Mouse (Mus musculus): ENCODE data around the gene Arpc4. TPM values are rescaled to one million over a fixed set of nuclear protein-coding genes. Genes with fewer than 3 reads are reported as not detected.

Gene Arpc4
- polyA plus RNA-seq, 1 experiment from 2014 or later, result 232 TPM

DNA sequence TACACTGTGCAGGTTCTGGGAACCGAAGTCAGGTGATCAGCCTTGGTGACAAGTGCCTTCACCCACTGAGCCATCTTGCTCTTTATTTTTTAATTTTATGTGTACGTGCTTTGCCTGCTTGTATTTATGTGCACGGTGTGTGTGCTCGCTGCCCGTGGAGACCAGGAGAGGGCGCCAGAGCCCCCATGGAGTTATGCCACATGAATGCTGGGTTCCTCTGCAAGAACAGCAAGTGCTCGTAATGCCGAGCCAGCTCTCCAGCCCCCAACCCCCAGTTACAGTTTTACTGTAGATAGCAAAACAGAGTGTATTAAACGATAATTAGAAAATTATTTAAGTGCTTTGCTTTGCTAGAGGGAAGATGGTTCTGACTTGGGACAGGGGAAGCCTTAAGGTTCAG is 28.8 kb downstream of the Arpc4 start:
- H3K27ac ChIP-seq, result no peak overlapping the region
- no peaks in the 10 kb centered on the region for H3K27me3 ChIP-seq
- no peaks in the 10 kb centered on the region for H3K4me1 ChIP-seq (replicated peaks)
- no peak overlapping the region for H3K4me3 ChIP-seq
- no peak for ATAC-seq (replicated peaks; ENCODE audit: insufficient number of reproducible peaks, insufficient read depth, low FRiP score, low read depth)
- H3K9ac ChIP-seq, result no peak overlapping the region
- 76% methylated on average over 9 of the region's 9 CpGs for WGBS
- H3K36me3 ChIP-seq, result no peaks in the 10 kb centered on the region
- H3K9me3 ChIP-seq (replicated peaks), result no peaks in the 10 kb centered on the region
- no peak overlapping the region for H3K4me2 ChIP-seq

DNA sequence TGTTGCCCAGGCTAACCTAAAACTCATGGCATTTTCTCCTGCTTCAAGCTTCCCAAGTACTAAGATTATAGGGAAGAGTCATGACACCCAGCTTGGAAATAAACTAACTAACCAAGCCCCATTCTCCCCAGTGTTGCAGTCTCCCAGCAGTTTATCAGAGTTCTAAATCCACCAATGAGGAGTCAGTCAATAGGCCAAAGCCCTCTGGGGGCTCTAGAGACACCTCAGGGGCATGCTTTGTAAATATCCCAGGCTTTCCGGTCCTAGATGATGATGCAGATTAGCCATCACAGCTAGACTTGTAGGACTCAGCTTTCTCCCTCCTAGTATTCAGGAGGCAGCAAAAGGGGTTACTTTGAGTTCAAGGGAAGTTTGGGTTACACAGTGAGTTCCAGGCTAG is 32.1 kb downstream of the Arpc4 start:
- Histone ChIP-seq H3K4me2 (no peak overlapping the region), H3K9ac (no peak overlapping the region), H3K27me3 (no peaks in the 10 kb centered on the region), H3K4me3 (no peak overlapping the region), H3K36me3 (no peaks in the 10 kb centered on the region), H3K4me1 (replicated peaks) (no peaks in the 10 kb centered on the region), H3K27ac (no peak overlapping the region), H3K9me3 (replicated peaks) (no peaks in the 10 kb centered on the region)
- no peak for ATAC-seq (replicated peaks; ENCODE audit: insufficient number of reproducible peaks, insufficient read depth, low FRiP score, low read depth)
- 77% methylated on average over 1 of the region's 1 CpGs for WGBS

DNA sequence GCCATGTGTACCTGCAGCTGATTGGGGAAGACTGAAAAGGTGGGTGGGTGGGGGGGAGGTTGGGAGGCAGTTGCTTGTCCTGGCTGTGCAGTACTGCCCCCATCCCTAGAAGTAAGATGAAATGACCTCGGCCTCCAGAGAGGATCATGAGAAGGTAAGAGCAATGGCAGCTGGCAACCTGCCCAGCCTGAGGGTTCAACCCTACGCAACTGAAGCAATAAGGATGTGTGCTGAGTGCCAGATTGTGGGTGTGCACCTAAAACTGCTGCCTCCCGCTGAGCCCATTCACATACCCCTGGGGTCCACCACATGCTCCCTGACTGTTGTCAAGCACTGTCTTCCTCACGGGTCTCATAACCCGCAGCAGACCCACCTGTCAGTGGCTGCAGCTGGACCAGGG is 38.5 kb downstream of the Arpc4 start:
- Histone ChIP-seq H3K9me3 (replicated peaks) (no peaks in the 10 kb centered on the region), H3K4me2 (no peak overlapping the region), H3K4me3 (no peak overlapping the region), H3K9ac (no peak overlapping the region), H3K27ac (no peak overlapping the region), H3K4me1 (replicated peaks) (peaks cover 15% of the 10 kb centered on the region), H3K27me3 (no peaks in the 10 kb centered on the region), H3K36me3 (no peaks in the 10 kb centered on the region; the same call in 1 of the 2 replicates)
- 67% methylated on average over 5 of the region's 5 CpGs for WGBS
- ATAC-seq (replicated peaks; ENCODE audit: insufficient number of reproducible peaks, insufficient read depth, low FRiP score, low read depth), result no peak

DNA sequence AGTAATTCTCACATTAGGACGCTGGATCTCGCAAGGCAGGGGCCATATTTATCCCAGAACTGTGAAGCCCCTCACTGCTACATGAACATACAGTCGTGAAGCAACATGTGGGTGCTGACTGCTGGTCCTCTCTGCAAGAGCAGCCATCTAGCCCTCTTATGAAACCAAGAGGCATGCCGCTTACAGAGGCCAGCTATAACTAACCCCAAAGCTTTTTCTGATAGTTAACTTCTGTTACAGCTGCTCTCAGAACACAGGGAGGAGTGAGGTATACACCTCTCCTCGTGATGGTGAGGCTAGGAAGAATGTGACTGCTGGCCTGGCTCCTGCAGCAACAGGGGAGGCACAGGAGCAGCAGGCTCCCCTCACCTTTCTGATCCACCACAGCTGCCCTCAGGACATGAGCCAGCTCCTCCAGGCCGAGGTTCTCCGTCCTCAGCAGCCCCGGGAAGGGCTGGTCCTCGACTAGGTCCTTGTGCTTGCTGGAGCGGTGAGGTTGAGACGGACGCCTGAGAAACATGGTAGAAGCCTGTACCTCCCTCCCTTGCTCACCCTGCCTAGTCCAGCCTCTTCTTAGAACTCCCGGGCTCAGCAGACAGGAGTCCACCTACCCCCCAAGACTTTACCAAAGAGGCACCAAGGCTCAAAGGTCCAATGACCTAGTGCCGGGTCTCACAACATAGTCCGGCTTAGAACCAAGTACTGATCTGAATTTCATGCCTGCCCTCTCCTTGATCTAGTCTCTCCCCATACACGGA is 40.7 kb downstream of the Arpc4 start:
- WGBS, result 13% methylated on average over 16 of the region's 16 CpGs
- no peak overlapping the region for H3K27ac ChIP-seq
- H3K4me3 ChIP-seq, result peak overlapping the region; percentile 66
- H3K9ac ChIP-seq, result peak overlapping the region; percentile 69
- no peaks in the 10 kb centered on the region for H3K27me3 ChIP-seq
- ATAC-seq (replicated peaks; ENCODE audit: insufficient number of reproducible peaks, insufficient read depth, low FRiP score, low read depth), result peak; percentile 49
- no peaks in the 10 kb centered on the region for H3K9me3 ChIP-seq (replicated peaks)
- H3K4me1 ChIP-seq (replicated peaks), result peaks cover 15% of the 10 kb centered on the region
- peak overlapping the region; percentile 86 for H3K4me2 ChIP-seq
- no peaks in the 10 kb centered on the region; the same call in 1 of the 2 replicates for H3K36me3 ChIP-seq

DNA sequence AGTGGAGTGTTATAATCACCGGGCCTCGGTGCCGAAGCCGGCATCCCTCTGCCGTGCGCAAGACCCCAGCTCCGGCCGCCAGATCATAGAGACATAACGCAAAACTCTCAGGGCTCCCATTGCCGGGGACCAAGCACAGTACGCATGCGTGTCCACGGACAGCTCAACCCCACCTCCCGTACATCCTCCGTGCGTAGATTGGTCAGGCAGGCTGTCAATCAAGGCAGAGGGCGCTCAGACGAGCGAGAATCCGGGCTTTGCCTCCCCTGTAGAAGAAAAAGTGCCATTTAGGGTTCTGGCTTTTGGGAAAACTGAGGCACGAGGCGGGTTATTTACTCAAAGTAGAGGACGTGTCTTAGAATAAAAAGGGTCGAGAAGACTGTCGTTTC is 41.3 kb downstream of the Arpc4 start, which contains the start of gene Rpusd3:
Rpusd3 (minus strand) TSS at position 142 of the 389 bp plus-strand sequence.
- Histone ChIP-seq H3K27me3 (no peaks in the 10 kb centered on the region), H3K4me2 (peak within 1 kb of the TSS; percentile 86), H3K9me3 (replicated peaks) (no peaks in the 10 kb centered on the region), H3K36me3 (no peaks in the 10 kb centered on the region; the same call in 1 of the 2 replicates), H3K4me1 (replicated peaks) (peaks cover 15% of the 10 kb centered on the region), H3K4me3 (peak within 1 kb of the TSS; percentile 66), H3K27ac (no peak within 1 kb of the TSS), H3K9ac (peak within 1 kb of the TSS; percentile 69)
- peak; percentile 96 for ATAC-seq (replicated peaks; ENCODE audit: insufficient number of reproducible peaks, insufficient read depth, low FRiP score, low read depth)
- WGBS, result under 1% methylated on average over 25 of the region's 25 CpGs

DNA sequence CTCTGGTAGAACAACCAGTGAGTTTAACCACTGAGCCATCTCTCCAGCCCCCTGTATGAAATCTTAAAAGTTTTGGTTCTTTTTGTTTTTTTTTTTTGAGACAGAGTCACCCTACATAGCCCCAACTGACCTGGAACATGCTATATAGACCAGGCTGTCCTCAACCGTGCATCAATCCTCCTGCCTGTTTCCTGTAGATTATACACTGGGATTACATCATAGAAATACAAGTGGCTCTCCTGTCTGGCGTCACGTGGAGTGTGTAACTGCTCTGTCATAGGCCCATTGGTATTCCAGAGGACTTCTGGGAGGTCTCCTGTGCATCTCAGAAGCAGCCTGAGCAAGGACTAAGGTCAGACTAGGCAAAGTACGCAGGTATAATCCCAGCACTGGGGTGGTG is 45.1 kb downstream of the Arpc4 start:
- Histone ChIP-seq H3K27ac (no peak overlapping the region), H3K4me1 (replicated peaks) (peaks cover 11% of the 10 kb centered on the region), H3K9ac (no peak overlapping the region), H3K9me3 (replicated peaks) (no peaks in the 10 kb centered on the region), H3K27me3 (no peaks in the 10 kb centered on the region), H3K4me2 (no peak overlapping the region), H3K4me3 (no peak overlapping the region), H3K36me3 (no peaks in the 10 kb centered on the region)
- no peak for ATAC-seq (replicated peaks; ENCODE audit: insufficient number of reproducible peaks, insufficient read depth, low FRiP score, low read depth)
- WGBS, result 60% methylated on average over 4 of the region's 4 CpGs

DNA sequence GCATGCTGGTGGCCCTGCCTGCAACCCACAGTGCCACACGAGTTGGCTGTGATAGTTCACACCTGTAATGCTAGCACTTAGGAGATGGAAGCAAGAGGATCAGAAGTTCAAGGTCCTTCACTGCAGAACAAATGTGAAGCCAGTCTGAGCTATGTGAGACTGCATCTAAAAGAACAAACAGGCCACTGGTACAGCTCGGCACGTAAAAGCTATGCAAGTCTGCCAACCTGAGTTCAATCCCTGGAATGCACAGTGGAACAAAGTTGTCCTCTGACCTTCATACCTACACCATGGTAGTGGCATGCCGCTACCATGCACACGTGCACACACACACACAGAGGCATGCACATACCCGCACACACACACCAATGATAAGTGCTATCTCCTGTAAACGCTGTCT is 46.3 kb downstream of the Arpc4 start:
- H3K27me3 ChIP-seq, result no peaks in the 10 kb centered on the region
- no peak overlapping the region for H3K9ac ChIP-seq
- no peak overlapping the region for H3K27ac ChIP-seq
- 81% methylated on average over 7 of the region's 7 CpGs for WGBS
- ATAC-seq (replicated peaks; ENCODE audit: insufficient number of reproducible peaks, insufficient read depth, low FRiP score, low read depth), result no peak
- H3K4me1 ChIP-seq (replicated peaks), result peaks cover 4% of the 10 kb centered on the region
- H3K4me3 ChIP-seq, result no peak overlapping the region
- H3K9me3 ChIP-seq (replicated peaks), result no peaks in the 10 kb centered on the region
- H3K4me2 ChIP-seq, result no peak overlapping the region
- H3K36me3 ChIP-seq, result no peaks in the 10 kb centered on the region

DNA sequence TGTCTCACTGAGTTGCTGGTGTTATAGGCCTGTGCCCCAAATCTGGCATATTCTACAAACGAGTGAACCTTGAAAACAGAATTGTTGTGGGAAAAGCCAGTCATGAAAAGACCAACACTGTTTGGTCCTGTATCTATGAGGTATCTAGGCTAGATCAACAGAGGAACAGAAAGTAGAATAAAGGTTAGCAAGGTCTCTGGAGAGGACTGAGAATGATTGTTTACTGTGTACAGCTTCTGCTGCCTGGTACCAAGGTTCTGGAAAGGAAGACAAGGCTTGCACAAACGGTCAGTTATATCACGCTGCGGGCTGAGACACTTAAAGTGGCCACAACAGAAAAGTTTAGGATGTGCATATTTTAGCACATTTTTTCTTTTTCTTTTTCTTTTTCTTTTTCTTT is 48.8 kb downstream of the Arpc4 start:
- Histone ChIP-seq H3K27ac (no peak overlapping the region), H3K36me3 (no peaks in the 10 kb centered on the region), H3K9ac (no peak overlapping the region), H3K4me2 (no peak overlapping the region), H3K9me3 (replicated peaks) (no peaks in the 10 kb centered on the region), H3K27me3 (no peaks in the 10 kb centered on the region), H3K4me3 (no peak overlapping the region), H3K4me1 (replicated peaks) (no peaks in the 10 kb centered on the region)
- no peak for ATAC-seq (replicated peaks; ENCODE audit: insufficient number of reproducible peaks, insufficient read depth, low FRiP score, low read depth)
- 84% methylated on average over 4 of the region's 4 CpGs for WGBS

DNA sequence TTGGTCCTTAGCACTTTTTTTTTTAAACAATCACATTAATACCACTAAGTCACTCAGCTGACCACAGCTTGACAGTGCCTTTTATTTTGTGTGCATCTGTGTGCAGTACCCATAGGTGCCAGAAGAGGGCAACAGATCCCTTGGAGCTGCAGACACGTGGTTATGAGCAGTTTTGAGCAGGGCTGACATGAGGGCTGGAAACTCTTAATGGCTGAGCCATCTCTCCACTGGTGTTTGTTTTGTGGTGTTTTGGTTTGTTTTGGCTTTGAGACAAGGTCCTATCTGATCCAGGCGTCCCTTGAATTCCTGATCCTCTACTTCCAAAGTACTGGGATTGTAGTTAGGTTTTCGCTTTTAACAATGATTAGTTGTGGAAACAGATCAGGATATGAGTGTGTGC is 49.5 kb downstream of the Arpc4 start:
- Histone ChIP-seq H3K4me1 (replicated peaks) (0 out of 2 replicates have a peak, but pooled peaks cover 2% of the 10 kb centered on the region), H3K9me3 (replicated peaks) (no peaks in the 10 kb centered on the region), H3K4me2 (no peak overlapping the region), H3K27ac (no peak overlapping the region), H3K9ac (no peak overlapping the region), H3K36me3 (no peaks in the 10 kb centered on the region), H3K4me3 (no peak overlapping the region), H3K27me3 (no peaks in the 10 kb centered on the region)
- 56% methylated on average over 3 of the region's 3 CpGs for WGBS
- no peak for ATAC-seq (replicated peaks; ENCODE audit: insufficient number of reproducible peaks, insufficient read depth, low FRiP score, low read depth)

DNA sequence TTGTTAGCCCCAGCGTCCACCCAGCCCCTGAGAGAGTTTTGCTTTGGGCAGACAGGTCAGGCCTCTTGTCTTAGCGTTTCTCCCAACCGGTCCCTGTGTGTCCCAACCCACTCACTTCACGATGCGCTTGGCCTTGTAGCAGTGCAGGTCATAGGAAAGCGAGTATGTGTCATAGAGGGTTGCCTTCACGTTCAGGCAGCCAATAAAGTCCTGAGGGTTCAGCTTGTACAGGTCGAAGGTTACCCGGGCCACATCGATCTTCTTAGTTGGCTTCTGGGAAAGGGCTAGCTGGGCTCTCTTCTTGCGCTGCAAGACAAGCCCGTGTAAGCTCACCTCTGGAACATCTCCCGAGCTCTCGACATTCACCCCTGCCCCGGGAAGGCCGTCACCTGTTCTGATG is 50.1 kb downstream of the Arpc4 start:
- no peak for ATAC-seq (replicated peaks; ENCODE audit: insufficient number of reproducible peaks, insufficient read depth, low FRiP score, low read depth)

DNA sequence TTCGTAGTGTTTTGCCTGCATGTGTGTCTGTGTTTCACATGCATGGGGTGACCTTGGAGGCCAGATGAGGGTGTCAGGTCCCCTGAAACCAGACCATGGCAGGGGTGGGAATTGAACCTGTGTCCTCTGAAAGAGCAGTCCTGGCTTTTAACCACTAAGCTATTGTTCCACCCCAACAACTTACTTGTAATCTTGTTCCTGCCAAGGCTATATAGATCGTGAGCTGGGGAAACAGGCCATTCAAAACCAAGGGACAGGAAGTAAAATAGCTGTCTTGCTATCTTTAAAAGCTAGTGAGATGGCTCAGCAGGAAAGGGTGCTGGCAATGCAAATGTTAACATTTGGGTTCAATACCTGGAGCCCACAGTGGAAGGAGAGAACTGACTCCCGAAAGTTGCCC is 52.0 kb downstream of the Arpc4 start:
- Histone ChIP-seq H3K9ac (no peak overlapping the region), H3K27ac (no peak overlapping the region), H3K4me2 (no peak overlapping the region), H3K36me3 (no peaks in the 10 kb centered on the region), H3K9me3 (replicated peaks) (no peaks in the 10 kb centered on the region), H3K4me3 (no peak overlapping the region), H3K27me3 (no peaks in the 10 kb centered on the region), H3K4me1 (replicated peaks) (0 out of 2 replicates have a peak, but pooled peaks cover 2% of the 10 kb centered on the region)
- no peak for ATAC-seq (replicated peaks; ENCODE audit: insufficient number of reproducible peaks, insufficient read depth, low FRiP score, low read depth)
- WGBS, result 67% methylated on average over 3 of the region's 3 CpGs

More for the DNA sequence above, 50.1 kb downstream of the Arpc4 start:
- Histone ChIP-seq H3K27me3 (no peaks in the 10 kb centered on the region), H3K36me3 (no peaks in the 10 kb centered on the region), H3K9me3 (replicated peaks) (no peaks in the 10 kb centered on the region), H3K4me2 (no peak overlapping the region), H3K4me1 (replicated peaks) (0 out of 2 replicates have a peak, but pooled peaks cover 2% of the 10 kb centered on the region), H3K27ac (no peak overlapping the region), H3K4me3 (no peak overlapping the region), H3K9ac (no peak overlapping the region)
- WGBS, result 88% methylated on average over 16 of the region's 16 CpGs

DNA sequence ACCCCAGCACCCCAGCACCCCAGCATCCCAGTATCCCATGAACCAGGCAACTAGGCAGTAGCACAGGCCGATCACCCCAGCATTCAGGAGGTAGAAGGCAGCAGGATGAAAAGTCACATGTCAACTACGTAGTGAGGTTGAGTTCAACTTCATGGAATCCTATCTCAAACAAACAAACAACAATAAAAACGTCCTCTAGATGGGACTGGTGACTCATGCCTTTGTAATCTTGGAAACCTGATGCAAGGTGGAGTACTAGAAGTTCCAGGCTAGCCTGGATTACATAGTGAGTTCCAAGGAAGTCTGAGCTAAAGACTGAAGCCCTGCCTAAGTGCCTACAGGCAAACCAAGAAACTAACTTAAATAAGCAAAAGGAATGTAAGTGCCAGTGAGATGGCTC is 52.9 kb downstream of the Arpc4 start:
- H3K27ac ChIP-seq, result no peak overlapping the region
- no peak overlapping the region for H3K9ac ChIP-seq
- no peaks in the 10 kb centered on the region for H3K36me3 ChIP-seq
- no peak for ATAC-seq (replicated peaks; ENCODE audit: insufficient number of reproducible peaks, insufficient read depth, low FRiP score, low read depth)
- H3K4me3 ChIP-seq, result no peak overlapping the region
- no peaks in the 10 kb centered on the region for H3K27me3 ChIP-seq
- H3K4me2 ChIP-seq, result no peak overlapping the region
- WGBS, result 59% methylated on average over 3 of the region's 3 CpGs
- H3K9me3 ChIP-seq (replicated peaks), result no peaks in the 10 kb centered on the region
- H3K4me1 ChIP-seq (replicated peaks), result 0 out of 2 replicates have a peak, but pooled peaks cover 2% of the 10 kb centered on the region
